Mouse (Mus musculus) erythroid progenitor cell, adult 5-6 weeks (primary cell): ENCODE data around the gene Lingo1. TPM values are rescaled to one million over a fixed set of nuclear protein-coding genes. Genes with fewer than 3 reads are reported as not detected.

Source experiments
- ATAC-seq: replicated peaks from 2 replicates; pipeline ENCODE4 v1.8.0; 2016; ENCODE audit warnings: moderate number of reproducible peaks, mild to moderate bottlenecking, moderate TSS enrichment, inconsistent platforms; ENCODE audit not compliant: poor library complexity, low FRiP score, severe bottlenecking
- total RNA-seq, 2 experiments: library from RNA; stranded (forward) in 1 of 2; stranded (reverse) in 1 of 2; fragments of 150-400 nt in 1 of 2; fragments of 186-747, 209-891 nt in 1 of 2; gene quantifications; 2 replicates each; pipeline versions ENCODE4 v1.2.3 to v1.2.4; 2015 to 2017; ENCODE audit warnings: low replicate concordance in 2 of 2

Lingo1 gene
- total RNA-seq, 2 experiments from 2014 or later = not detected

GRCm38 (mm10) chr9:56638226-56638905 is 157.9 kb downstream of the Lingo1 start:
- no peak for ATAC-seq

- ATAC-seq = no peak
These were observed 158.8 kb downstream of the Lingo1 start for GRCm38 (mm10) chr9:56637403-56637857.

DNA sequence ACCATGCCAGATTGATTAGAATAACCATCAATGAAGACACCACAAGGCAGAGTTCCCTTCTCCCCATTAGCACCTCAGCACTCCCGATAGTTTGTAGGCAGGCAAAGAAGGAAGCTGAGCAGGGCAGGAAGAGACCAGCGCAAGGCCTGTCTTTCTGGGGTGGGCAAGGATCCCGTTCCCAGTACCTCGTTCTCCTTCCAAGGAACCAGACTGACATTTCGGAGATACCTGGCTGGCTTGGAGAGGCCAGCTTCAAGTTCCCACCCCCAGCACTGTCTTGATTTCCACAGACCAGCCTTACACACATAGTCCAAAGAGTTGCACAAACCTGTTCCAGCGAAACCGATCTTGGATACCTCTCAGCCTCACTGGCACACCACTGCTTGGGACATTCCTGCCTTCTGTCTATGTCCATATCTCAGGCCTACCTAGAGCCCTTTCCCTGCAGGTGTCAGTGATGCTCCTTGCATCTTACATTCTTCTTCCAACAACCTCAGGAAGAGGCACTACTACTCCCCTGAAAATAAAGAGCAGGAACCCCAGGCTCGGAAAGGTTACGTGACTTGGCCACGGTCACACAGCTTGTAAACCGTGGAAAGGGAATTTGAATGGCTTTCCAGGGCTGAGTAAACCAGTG is 159.4 kb downstream of the Lingo1 start:
- no peak for ATAC-seq

DNA sequence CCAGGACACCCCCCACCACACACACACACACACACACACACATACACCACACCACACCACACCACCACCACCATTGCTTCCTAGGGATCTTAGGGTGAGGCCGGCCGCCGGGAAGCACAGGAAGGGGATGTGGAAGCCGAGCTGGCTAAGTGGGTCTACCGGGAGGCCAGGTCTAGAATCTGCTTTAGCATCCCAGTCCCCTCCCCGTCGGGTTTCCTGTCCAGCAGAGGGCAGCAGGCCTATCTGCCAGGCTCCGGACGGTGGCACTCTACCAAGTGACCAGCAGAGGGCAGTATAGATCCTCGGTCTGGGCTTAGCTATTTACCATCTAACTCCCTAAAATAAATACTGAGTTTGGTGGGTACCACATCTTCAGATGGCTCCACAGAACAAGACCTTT is 160.1 kb downstream of the Lingo1 start:
- ATAC-seq = peak; percentile 72

DNA sequence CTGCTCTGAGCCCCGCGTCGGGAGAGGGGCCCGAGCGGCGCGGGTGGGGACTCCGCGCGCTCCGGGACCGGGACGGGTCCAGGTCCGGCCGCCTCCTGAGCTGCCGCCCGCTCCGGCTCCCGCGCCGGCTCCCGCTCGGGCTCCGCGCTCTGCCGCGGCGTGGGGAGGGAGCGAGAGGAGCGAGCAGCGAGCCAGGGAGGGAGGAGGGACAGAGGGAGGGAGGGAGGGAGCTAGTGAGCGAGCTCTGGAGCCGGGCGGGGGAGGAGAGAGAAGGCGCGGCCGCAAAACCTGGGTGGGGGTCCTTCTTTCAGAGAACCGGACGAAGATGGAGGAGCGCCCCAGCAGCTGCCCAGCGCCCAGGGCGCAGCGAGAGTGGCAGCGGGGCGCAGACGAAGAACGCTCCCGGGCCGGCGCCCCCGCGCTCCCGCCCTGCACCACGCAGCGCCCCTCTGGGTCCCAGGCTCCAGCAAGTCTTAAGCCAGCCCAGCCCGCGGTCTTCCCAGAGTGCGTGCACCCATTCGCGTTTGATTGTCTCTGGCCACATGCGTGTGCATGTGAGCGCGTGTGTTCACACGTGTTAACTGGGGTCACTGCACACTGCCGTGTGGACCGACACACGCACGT is 160.7 kb downstream of the Lingo1 start:
- ATAC-seq = no peak

- no peak for ATAC-seq
These were observed 161.2 kb downstream of the Lingo1 start for GRCm38 (mm10) chr9:56635121-56635497.

DNA sequence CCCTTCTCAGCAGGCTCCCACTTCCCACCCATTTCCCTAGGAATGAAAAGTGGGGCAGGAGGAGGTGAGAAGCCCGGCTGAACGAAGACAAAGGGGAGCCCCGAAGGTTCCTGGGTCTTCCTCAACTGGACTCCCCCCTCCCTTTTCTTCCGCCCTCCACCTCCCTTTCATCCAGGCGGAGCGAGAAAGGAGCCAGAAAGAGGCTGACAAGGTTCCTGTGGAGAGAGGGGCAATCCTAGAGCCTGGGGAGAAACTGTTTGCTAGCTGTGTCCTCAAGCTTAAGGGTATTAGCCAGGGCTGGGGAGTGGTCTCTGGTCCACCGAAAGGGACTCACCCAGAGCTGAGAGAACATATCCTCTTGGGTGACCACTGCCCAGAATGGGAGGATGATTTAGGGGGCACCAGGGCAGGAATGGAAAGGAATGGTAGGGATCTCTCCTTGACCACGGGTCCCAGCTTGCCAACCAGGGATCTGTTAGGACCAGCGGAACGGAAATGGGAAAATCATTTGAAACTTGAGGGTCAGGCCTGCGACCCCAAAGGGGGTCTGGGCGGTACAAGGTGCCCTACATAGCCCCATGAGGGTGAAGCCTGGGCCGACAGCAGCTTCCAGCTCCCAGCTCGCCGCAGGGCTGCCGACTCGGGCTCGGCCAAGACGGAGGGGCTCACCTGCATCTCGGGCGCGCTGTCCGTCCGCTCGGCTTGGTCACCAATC is 161.7 kb downstream of the Lingo1 start:
- ATAC-seq = no peak

DNA sequence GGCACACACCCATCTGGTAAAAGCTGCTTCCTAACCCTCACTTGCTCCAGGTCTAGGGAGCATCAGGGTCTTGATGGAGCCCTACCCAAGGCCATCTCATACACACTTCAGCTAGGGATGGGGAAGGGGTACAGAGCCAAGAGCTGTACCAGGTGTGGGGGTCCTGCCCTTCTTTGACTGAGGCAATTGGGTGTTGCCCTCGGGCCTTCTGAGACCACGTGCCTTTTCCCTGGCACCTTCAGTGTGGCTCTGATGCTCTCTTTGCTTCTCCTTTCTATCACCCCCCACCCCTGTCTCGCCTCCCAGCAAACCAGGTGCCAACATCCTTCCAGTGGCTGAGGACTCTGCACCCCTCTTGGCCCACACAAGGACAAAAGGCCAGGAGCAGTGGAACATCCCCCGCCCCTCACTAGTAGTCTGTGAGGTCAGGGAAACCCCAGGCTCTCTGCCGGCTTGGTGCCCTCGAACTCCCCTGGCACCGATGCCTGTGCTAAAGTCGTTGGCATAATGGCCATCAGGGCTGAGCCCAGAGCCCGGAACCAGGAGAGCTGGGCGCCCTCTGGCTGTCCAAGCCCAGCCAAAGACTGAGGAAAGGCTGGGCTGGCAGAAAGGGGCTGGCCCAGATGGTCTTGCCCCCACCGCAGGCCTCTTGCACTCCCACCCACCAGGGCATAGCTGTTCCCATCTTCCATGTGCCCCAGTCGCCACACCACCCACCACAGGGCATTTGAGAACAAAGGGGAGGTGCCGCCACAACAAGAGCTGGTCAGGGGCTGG is 162.6 kb downstream of the Lingo1 start:
- ATAC-seq = no peak

DNA sequence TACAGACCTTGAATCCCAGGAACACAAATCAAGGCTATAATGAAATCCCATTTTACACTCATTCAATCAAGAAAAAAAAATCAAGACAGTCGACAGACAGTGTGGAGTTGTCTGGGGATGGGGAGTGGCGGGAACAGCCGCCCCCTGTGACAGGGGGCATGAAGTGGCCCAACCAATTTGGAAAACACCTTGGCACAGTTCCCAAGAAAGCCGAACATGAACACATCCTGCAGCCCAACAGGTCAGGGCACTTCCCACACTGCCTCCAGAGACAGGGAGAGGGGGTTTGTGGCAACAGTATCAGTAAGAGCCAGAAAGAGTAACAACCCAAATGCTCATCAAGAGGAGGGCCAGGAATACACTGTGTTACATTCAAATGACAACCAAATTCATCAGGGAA is 165.3 kb downstream of the Lingo1 start:
- no peak for ATAC-seq

DNA sequence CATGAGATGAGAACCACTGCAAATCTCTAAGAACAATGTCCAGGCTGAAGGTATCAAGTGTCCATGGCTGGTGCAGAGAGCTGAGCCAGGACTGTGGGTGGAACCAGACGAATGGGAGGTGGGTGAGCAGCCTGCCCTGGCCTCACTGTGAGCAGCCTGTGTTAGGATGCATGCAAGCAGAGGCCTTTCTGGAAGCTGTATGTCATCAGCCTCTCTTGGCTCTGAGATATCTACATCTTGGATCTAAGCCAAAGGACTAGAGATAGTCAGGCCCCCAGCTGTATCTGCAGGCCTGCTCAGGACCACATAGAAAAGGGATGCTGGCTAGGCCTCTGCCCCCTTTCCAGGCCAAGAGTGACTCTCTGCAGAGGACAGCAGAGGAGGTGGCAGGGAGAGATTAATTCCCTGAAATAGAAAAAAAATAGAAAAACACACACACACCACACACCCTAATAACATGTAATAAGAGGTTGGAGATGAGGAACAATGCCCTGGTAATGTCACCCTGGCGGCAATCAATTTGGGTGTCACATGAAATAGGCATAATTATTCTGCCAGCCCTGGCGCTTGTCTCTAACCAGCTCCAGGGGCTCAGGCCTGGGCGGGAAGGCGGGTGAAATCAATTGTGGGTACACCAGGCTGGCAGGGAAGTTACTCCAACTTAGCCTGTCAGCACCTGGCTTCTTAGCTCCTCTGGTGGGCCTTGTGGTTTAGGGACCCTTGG is 166.4 kb downstream of the Lingo1 start:
- ATAC-seq = no peak

- no peak for ATAC-seq
These were observed 169.0 kb downstream of the Lingo1 start for GRCm38 (mm10) chr9:56627295-56627694.

DNA sequence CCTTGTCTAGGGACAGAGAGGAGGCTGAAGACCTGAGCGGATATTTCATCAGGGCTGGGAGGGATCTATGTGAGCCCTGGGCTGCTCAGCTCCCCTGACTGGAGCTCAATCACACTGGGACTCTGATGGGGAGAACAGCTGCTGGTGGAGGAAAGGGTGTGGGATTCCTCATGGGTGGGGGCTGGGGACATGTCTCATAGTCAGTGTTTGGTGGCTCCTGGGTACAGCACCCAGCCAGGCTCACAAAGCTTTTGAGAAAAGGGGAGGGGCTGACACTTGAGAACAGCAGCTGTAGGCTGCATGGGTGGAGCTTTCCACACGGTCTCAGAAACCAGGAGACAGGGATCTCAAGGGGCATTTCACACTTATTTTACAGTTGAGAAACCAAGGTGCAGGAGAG is 171.3 kb downstream of the Lingo1 start:
- no peak for ATAC-seq

DNA sequence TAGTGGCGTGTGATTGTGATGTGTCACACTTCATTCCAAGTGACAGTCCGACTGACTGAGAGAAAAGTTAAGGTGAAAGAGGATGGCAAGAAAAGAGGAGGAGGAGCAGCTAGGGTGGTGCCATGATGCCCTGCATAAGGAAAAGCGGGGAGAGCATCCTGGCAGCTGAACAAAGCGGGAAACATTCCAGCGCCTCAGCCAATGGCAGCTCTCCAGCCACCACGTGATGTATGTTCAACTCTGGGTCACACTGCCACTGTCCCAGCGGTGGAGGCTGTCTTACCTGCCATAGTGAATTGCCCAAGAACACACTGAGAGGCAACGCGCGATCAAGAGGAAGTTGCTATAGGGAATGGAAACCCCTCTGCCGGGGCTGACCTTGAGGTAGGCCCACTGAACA is 172.9 kb downstream of the Lingo1 start:
- no peak for ATAC-seq

DNA sequence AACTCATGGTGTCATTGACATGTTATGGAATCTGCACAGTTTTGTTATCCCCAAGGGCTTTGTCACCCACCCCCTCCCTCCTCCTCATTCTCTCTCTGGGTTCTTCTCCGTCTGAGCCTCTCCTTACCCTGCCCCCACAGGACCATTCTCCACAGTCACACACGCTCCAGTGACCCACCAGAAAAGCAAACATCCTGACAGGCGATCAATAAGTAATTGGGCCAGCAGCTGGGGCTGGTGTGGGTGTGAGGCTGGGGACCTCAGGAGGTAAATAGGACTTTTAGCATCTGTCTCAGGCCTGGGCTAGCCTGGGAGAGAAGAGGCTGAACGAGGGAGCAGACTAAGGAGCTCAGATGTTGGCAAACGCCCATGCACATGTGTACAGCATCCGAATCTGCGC is 173.5 kb downstream of the Lingo1 start:
- no peak for ATAC-seq

DNA sequence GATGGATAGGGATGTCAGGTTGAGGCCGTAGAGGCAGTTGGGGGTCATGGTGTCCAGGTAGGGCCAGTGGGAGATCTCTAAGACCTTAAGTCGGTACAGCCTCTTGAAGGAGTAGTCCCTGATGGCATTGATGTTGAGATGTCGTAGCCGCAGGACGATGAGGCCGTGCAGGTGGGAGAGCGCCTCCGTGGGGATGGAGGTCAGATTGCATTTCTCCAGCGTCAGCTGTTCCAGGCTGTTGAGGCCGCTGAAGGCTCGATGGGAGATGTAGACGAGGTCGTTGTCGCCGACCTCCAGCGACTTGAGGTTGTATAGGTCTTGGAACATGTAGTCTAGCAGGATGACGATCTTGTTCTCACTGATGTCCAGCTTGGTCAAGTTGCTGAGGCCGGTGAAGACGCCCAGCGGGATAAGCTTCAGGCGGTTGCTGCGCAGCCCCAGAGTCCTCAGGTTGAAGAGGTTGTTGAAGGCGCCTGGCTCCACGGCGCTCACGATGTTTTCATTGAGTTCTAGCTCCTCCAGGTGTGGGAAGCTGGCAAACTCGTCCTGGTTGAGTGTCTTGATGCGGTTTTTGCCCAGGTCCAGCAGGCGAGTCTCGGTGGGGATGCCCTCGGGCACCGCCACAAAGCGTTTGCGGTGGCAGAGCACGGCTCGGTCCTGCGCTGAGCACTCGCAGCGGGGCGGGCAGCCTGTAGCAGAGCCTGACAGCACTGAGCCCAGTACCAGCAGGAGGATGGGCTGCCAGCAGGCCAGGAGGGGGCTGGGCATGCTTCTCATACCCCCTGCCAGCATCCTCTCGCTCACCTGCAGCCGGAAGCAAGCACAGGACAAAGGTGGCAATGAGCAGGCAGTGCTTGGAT is 175.5 kb downstream of the Lingo1 start:
- ATAC-seq = no peak

- no peak for ATAC-seq
These were observed 176.6 kb downstream of the Lingo1 start for GRCm38 (mm10) chr9:56619715-56620114.

DNA sequence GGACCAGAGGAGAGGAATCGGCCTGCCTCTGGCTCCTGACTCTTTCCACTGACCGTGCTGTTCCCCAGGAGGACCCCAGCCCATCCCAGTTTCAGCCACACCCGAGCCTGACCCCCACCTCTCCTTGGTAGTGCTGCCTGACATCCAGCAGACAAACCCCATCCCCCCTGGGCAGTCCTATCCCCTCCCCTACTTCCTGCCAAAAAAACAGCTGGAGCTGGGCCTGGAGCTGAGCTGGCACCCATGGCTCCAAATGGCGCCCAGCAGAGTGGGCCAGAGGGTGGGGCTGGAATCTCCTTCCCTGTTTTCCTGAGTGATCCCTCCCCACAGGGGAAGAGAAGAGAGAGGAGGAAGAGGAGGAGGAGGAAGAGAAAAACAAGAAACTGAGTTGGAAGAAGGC is 177.6 kb downstream of the Lingo1 start:
- no peak for ATAC-seq

- ATAC-seq = no peak
These were observed 180.2 kb downstream of the Lingo1 start for GRCm38 (mm10) chr9:56616061-56616460.
